Mouse (Mus musculus): ENCODE data around the gene Eif2b5.

Gene Eif2b5

GRCm38 (mm10) chr16:20537071-20537471 is 38.5 kb downstream of the Eif2b5 start:
- no peak for ATAC-seq (ENCODE audit: low TSS enrichment)

GRCm38 (mm10) chr16:20537601-20538320 is 39.1 kb downstream of the Eif2b5 start:
- no peak for ATAC-seq (ENCODE audit: low TSS enrichment)

GRCm38 (mm10) chr16:20539649-20540048 is 41.0 kb downstream of the Eif2b5 start:
- ATAC-seq (ENCODE audit: low TSS enrichment), result no peak

GRCm38 (mm10) chr16:20540438-20540837 is 41.8 kb downstream of the Eif2b5 start:
- no peak for ATAC-seq (ENCODE audit: low TSS enrichment)

GRCm38 (mm10) chr16:20545696-20546095 is 47.1 kb downstream of the Eif2b5 start:
- ATAC-seq (ENCODE audit: low TSS enrichment), result no peak

- ATAC-seq (ENCODE audit: low TSS enrichment), result no peak
Measured at GRCm38 (mm10) chr16:20547423-20547822, 48.8 kb downstream of the Eif2b5 start.

GRCm38 (mm10) chr16:20548096-20548948 is 49.7 kb downstream of the Eif2b5 start, which contains the start of gene Abcf3:
TSS of gene Abcf3 (plus strand) at chr16:20548577.
- peak; percentile 99 for ATAC-seq (ENCODE audit: low TSS enrichment)

- no peak for ATAC-seq (ENCODE audit: low TSS enrichment)
Measured at GRCm38 (mm10) chr16:20549161-20549560, 50.5 kb downstream of the Eif2b5 start.

- ATAC-seq (ENCODE audit: low TSS enrichment), result no peak
Measured at GRCm38 (mm10) chr16:20551691-20552090, 53.1 kb downstream of the Eif2b5 start.

GRCm38 (mm10) chr16:20552594-20552993 is 54.0 kb downstream of the Eif2b5 start:
- ATAC-seq (ENCODE audit: low TSS enrichment), result no peak

GRCm38 (mm10) chr16:20555000-20555399 is 56.4 kb downstream of the Eif2b5 start:
- ATAC-seq (ENCODE audit: low TSS enrichment), result no peak

GRCm38 (mm10) chr16:20557381-20557780 is 58.8 kb downstream of the Eif2b5 start:
- no peak for ATAC-seq (ENCODE audit: low TSS enrichment)

Data from frontal cortex, adult (tissue).